Mouse (Mus musculus): ENCODE data around the gene Sppl3.

The Sppl3 gene

DNA sequence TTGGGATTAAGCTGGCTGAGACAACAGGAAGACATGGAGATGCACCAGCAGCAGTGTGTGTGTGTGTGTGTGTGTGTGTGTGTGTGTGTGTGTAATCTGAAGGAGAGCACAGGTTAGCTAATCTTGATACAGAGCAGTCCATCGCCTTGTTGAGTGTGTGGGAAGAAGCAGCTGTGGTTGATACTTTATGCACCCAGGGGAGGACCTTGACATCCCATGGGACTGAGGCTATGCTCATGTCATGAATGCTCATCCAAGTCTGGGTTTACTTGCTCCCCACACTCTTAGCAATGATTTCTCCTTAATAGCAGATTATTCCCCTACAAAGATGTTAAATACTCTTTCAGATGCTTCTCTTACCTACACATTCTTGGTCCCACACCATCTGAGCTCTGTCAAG is 24.3 kb downstream of the Sppl3 start:
- no peak for DNase-seq (ENCODE audit: low read depth, low spot score)

DNA sequence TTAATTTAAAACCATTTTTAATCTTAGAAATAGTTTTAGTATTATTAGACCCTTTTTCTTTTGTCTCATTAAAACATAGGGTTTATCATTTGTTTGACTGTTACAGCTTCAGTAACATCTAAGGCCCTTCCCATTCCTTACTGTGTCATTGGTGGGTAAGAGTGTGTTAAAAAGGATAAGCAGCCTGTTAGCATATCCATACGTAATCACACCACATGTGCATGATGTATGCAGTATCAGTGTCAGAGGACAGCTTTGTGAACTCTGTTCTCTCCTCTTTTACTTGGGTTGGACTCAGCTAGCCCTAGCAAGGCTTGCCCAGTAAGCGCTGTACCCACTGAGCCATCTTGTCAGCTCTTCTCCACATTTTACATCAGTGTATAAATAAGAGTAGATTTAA is 26.2 kb downstream of the Sppl3 start:
- DNase-seq (ENCODE audit: low read depth, low spot score), result no peak

DNA sequence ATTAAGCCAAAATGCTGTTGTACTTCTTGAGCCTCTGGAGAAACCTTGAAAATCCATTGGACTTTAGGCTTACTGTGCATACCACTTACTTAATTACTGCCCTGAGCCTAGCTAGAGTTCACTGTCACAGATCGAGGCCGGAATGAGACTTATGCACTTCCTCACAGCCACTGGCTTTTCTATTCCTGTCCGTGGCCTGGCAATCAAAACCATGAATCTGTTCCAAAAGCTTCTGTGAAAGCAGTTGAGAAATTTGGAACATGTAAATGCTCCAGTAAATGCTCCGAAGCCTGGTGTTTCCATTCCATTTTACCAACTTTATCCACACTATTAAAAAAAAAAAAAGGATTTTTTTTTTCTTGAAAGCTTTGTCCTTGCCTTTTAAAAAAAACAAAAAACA is 29.8 kb downstream of the Sppl3 start:
- DNase-seq (ENCODE audit: low read depth, low spot score), result no peak

DNA sequence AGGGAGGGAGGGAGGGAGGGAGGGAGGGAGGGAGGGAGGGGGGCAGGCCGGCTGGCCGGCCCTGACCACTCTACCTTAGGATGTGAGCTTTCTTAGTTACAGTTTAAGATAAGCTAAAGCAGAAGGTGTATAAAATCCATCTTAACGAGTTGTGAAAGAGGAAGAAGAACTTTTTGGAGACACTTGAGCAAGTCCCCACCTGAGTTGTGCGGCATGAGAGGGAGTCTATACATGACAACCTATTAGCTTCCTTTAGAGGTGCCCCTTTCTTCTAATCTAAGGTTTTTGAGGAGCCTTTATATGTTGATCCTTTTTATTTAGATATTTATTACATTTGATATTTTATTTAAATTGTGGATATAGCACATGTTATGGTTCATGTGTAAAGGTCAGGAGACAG is 32.7 kb downstream of the Sppl3 start:
- no peak for DNase-seq (ENCODE audit: low read depth, low spot score)

DNA sequence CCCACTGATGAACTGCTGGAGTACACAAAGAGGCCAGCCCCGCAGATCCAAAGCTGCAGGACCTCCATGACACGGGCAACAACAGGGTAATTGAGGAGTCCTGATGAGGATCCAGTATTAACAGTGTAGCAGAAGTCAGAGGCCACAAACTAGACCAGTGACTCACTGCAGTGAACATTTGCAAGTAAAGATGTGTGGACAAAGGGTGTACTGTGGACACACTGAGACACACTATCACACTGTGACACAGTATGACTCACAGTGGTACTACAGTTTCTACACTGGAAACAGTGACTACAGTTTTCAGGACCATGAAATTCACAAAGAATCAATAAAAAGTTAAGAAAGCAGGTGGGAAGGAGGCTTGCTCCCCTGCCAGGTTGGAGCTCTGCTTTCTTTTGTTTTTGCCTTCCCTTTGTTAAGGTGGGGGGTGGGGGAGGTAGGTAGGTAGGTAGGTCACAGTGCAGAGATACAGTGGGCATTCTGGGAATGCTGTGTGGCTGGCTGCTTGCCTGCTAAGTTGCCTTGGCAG is 34.3 kb downstream of the Sppl3 start:
- DNase-seq (ENCODE audit: low read depth, low spot score), result no peak

DNA sequence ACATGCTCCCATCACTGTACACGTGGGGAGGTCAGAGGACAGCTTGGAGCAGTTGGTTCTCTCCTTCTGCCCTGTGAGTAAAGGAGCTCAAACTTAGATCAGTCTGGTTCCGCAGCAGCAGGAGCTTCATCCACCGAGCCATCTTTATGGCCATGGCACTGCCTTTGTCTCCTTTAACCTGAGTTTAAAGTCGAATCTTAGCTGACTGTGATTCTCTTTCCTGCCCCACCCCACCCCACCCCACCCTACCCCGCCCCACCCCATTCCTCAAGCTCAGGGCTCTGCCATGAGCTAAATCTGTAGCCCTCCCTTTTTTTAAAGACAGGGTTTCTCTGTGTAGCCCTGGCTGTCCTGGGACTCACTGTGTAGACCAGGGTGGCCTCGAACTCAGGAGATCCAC is 38.8 kb downstream of the Sppl3 start:
- DNase-seq (ENCODE audit: low read depth, low spot score), result no peak

DNA sequence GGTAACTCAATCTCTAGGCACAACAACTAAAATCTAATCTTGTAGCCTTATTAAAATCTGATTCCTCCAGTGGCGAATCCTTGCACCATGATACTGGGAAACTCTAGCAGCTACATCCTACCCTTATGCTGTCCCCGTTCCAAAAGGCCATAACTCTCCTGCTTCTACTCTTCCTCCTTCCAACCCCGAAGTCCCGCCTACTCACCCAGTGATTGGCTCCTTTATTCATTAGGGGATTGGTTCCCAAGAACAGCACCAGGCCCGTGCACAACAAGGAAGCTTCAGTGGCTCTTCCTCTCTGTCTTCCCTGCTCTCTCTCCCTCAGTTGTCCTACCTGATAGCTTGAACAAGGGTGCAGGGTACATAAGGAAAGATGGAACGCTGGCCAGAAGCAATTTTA is 39.8 kb downstream of the Sppl3 start:
- no peak for DNase-seq (ENCODE audit: low read depth, low spot score)

DNA sequence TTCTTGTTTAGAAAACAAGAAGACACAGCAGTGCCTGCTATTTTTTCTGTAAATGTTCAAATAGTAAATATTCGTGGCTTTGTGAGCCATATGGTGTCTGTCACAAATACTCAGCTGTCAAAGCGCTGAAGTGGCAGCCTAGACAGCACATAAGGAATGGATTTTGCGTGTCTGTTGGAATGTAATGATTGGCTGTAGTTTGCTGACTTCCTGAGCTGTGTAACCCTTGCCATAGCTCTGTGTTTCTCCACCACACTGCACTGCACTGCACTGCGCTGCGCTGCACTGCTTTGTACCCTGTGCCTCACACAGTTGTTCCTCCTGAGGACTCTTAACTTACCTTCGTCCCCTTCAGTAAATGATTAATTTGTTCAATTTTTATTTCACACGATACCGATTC is 41.6 kb downstream of the Sppl3 start:
- DNase-seq (ENCODE audit: low read depth, low spot score), result no peak

DNA sequence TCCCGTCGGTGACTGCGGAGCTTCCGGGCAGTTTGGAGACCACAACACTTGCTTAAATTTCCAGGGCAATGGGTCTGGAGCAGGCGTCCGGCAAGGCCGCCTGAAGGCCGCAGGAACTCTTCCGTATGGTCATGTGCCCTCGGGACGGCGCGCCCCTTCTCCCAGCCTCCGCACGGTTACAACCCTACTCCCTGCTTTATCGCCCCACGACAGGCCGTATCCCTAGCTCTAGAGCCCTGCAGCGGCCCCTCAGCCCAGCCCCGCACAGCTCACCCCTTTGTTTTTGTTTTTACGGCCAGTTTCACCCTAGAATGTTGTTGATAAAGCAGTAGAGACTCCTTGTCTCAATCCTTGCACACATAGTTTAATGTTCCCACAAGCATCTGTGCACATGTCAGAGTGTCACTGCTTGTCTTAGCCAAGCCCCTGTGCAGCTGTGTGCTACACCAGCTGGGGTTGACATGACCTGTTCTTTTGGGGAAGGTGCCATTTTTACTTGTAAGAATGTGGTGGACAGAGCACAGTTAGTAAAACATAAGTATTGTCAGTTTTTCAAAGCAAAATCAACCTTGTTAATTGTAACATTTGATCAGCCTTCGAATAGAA is 43.0 kb downstream of the Sppl3 start:
- no peak for DNase-seq (ENCODE audit: low read depth, low spot score)

DNA sequence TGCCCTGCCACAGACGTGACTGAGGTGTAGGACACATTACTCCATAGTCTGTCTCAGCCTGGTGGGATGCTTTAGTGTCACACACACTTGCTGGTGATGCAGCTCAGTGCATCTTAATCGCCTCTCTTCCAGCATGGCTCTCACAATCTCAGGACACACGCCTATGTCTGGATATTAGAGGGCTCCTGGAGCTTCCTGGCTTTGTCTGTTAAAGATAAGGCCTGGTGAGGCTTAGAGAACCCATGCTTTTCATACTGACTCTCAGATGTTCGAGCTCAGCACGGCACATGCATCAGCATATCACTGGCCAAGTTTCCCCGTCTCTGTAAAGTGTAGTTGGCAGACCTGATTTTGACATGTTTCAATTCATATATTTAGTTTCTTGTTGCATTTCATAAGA is 44.5 kb downstream of the Sppl3 start:
- no peak for DNase-seq (ENCODE audit: low read depth, low spot score)

DNA sequence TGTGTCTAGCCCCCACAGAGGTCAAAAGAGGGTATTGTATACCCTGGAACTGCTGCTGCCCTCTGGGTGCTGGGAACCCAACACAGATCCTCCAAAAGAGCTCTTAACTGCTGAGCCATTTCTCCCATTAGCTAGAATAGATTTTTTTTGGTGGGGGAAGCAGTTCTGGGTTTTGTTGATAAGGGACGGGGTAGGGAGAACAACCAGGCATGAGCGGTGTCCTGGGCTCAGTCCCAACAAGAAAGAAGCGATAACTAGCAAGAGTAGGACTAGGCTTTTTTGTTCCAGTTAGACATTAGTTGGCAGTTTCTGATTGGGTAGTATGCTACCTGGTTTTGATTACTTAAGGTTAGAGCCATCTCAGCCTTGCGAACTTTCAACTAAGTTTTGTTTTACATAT is 46.2 kb downstream of the Sppl3 start:
- DNase-seq (ENCODE audit: low read depth, low spot score), result no peak

DNA sequence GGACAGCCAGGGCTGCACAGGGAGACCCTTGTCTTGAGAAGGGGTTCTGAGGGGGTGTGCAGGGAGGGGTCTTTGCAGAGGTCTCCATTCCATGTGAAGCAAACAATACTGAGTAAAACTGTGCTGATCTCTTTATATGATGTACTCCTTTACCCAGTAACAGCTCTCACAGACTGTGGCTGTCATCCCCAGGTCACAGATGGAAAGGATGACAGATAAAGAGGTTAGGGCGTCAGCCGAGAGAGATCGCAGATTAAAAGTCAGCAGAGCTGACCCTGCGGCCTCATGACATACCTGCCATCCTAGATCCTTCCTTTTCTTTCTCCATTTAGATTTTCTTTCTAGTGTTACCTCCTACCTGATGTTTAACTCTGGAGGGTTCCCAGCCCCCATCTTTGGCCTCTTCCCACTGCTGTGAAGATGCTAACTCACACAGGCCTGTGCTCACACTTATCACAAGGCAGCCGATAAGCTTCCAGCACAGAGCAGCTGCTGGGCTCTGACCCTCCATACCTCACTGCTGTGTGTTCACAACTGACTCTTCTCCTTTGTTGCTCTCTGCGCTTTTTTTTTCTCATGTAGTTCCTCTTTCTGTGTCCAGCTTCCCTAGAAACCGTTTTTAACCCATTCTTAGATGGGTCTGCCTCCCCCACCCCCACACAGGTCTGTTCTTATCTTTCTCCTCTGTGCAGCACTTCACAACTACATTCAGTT is 47.8 kb downstream of the Sppl3 start:
- no peak for DNase-seq (ENCODE audit: low read depth, low spot score)

DNA sequence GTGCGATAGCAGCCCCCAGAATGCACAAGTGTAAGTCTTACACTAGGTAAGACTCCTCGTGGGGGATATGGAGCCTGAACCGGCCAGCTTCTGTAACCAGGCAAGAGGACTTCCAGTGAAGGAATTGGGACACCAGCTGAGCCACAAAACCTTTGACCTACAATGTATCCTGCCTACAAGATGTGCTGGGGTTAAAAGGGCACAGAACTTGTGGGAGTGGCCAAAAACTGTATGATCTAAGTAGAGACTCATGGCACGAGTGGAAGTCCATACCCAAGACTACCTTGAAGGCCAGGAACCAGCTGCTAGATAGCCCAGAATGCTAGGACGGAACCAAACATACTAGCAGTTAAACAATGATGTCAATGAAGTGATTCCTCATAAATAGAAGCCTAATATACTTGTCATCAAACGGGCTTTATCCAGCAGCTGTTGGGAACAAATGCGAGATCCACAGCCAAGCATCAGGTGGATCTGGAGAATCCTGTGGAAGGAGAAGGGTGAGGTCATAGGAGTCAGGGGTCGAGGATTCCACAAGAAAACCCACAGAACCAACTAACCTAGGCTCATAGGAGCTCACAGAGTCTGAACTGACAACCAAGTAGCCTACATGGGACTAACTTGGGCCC is 49.2 kb downstream of the Sppl3 start:
- no peak for DNase-seq (ENCODE audit: low read depth, low spot score)

DNA sequence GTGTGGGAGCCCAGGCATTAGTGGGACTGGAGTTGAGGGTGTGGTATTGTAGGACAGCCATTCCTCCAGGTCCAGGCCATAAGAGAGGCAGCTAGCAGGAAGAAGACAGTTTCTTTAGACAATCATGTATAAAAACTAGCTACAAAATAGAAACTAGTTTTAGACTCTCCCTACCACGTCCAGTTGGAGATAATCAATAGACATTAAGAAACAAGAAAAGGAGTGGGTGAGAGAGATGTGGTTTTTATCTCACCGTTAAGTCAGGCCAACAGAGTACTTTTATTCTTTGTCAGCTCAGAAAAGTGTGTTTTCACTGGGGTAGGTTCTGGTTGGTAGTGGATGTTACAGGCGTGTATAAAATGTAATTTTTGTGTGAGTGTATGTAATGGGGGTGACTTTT is 50.0 kb downstream of the Sppl3 start:
- DNase-seq (ENCODE audit: low read depth, low spot score), result no peak

DNA sequence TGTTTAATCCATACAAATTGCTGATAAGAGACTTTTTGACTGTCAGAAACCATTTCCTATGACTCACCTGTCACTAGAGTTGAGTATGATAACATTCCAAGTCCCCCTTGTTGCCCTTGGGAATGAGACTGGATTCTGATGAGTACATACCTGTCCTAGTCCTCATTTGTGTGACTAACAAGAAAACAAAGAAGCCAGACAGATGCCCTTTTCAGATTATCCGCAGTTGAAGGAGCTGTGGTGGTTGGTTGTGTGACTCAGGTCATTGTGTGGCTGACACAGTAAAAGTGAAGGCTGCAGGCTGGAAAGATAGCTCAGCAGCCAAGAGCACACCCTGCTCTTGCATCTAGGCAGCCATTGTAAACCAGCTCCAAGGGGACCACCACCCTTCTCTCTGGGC is 51.6 kb downstream of the Sppl3 start:
- no peak for DNase-seq (ENCODE audit: low read depth, low spot score)

DNA sequence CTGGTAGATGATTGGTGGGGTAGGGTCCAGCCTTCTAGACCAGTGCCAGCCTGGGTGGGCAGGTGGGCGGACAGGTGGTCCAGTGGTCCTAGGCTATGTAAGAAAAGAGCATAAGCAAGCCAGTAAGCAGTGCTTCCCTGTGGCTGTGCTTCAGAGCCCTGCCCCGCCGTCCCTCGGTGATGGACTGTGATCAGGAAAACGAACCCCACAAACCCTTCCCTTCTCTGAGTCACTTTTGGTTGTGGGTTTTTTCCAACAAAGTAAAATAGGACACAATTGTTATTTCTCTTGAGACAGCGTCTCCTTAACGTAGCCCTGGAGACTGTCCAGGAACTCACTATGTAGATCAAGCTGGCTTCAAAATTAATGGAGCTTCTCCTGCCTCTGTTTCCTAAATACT is 52.5 kb downstream of the Sppl3 start:
- no peak for DNase-seq (ENCODE audit: low read depth, low spot score)

DNA sequence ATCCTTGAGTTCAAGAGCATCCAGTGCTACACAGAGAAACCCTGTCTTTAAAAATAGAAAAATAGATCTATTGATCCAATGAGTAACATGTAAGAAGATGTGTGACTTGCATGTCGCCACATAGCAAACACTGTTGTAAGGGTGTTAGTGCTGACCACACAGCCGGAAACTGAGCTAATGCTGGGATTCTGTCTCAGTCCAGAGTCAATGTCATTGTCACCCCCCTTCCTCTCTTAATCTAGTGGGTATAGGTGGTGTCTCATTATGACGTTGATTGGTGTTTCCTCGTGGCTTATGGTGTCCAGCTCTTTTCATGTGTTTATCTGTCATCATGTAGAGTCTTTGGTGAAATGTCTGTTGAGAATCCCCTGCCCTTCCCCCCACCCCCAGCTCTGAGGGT is 55.3 kb downstream of the Sppl3 start:
- no peak for DNase-seq (ENCODE audit: low read depth, low spot score)

DNA sequence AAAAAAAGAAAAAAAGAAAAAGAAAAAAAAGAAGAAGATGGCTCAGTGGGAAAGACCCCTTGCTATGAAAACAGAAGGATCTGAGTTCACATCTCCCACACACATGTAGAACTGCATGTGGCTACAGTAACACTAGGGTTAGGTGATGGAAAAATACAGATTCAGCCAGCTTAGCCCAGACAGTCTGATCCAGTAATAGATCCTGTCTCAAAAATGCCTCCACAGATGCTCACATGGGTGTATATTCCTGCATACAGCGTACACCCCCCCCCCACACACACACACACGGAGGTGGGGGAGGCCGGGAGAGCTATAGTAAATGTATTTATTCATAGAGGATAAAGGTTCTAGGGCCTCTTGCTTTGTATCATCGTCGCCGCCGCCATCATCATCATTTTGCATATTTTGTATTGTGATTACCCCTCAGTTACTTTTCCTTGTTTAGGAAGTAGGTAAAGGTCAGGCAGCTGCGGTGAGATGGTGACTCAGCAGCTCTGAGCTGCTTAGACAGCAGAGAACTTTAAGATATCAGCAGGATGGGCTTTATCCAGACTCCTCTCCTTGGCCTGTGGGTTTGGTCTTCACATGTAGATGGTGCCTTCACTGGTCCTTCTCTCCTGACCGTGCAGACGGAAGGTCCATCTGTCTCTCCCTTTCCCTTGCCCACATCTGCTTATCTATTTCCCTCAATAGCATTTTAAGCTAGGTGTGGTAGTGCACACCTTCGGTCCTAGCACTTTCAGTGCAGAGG is 57.9 kb downstream of the Sppl3 start:
- DNase-seq (ENCODE audit: low read depth, low spot score), result no peak

DNA sequence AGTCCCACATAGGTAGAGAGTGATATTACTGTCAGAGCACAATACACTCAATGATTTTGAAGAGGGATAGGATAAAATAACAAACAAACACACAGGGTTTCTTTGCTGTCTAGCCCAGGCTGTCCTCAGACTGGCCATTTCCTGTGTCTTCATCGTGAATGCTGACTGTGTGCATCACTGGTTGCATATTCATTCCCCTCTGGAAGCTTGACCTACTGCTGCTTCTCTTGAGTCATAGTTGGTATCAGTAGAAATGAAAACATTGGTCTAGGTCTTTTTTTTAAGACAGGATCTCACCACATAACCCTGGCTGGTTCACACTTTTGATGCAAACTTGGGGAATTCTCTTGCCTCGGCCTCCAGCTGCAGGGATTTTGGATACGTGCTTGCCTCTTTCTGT is 58.7 kb downstream of the Sppl3 start:
- no peak for DNase-seq (ENCODE audit: low read depth, low spot score)

DNA sequence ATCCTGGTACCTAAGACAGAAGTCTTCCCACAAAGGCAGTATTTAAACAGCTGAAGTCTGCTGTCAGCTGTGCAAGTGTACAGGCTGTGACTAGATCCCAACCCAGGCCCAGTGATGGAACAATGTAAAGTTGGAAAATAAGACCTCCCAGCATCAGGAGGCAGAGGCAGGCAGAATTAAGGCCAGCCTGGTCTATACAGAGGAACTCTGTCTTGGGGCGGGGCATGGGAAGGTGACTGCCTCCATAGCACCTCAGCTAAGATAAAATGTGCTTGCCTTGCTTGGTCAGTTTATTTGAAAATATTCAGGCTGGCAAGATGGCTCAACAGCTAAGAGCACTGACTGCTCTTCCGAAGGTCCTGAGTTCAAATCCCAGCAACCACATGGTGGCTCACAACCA is 59.5 kb downstream of the Sppl3 start:
- no peak for DNase-seq (ENCODE audit: low read depth, low spot score)

DNA sequence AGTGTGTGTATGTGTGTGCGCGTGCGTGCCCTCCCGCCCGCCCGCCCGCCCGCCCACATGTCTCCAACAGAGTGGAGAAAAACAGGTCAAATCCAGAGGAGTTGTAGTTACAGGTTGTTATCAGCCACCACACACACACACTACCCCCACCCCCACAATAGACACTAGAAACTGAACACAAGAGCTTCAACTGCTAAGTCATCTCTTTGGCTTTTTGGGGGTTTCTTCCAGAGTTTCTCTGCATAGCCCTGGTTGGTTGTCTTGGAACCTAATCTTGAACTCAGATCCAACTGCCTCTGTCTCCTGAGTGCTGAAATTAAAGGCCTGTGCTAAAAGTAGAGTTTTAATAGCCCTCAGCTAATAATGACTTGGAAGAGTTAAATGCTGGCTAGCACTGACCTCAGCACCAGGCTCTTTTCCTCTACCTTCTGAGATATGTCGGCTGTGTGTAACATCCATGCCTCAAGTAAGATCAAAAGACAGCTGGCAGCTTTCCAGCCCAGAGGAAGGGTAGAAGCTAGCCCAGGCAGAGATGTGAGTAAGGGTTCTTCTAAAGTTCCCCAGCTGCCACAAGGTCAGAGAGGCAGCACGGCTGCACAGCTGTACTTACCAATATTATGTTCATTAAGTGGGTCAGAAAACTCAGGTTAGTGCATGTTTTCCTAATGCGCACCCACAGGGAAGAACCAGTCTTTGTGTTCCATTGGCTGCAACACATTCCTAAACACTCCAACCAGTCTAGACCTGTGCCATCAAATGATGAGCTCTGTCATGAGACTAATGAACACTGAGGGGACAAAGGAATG is 60.4 kb downstream of the Sppl3 start:
- DNase-seq (ENCODE audit: low read depth, low spot score), result no peak

DNA sequence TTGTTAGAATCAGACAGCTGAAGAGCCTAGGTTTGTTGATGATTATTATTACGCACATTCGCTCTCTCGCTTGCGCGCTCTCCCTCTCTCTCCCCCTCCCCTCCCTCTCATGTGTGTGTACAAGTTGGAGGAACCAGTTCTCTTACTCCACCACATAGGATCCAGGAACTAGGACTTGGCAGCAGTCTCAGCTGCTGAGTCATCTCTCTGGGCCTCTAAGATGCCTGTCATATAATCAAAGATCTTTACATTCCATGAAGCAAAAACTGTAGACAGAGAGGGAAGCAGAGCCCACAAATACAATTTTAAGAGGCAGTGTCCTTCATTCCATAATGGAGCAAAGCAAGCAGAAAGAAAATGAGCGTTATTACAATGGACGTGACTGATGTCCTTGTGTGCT is 61.2 kb downstream of the Sppl3 start:
- DNase-seq (ENCODE audit: low read depth, low spot score), result no peak
